Mouse (Mus musculus) MN1 (cell line): ENCODE measurements around the gene Cyb5r3.

Experiments
- DNase-seq: peaks from one replicate; pipeline ENCODE4 v3.0.0-alpha.2; 2016; ENCODE audit warnings: low spot score

Cyb5r3 gene

DNA sequence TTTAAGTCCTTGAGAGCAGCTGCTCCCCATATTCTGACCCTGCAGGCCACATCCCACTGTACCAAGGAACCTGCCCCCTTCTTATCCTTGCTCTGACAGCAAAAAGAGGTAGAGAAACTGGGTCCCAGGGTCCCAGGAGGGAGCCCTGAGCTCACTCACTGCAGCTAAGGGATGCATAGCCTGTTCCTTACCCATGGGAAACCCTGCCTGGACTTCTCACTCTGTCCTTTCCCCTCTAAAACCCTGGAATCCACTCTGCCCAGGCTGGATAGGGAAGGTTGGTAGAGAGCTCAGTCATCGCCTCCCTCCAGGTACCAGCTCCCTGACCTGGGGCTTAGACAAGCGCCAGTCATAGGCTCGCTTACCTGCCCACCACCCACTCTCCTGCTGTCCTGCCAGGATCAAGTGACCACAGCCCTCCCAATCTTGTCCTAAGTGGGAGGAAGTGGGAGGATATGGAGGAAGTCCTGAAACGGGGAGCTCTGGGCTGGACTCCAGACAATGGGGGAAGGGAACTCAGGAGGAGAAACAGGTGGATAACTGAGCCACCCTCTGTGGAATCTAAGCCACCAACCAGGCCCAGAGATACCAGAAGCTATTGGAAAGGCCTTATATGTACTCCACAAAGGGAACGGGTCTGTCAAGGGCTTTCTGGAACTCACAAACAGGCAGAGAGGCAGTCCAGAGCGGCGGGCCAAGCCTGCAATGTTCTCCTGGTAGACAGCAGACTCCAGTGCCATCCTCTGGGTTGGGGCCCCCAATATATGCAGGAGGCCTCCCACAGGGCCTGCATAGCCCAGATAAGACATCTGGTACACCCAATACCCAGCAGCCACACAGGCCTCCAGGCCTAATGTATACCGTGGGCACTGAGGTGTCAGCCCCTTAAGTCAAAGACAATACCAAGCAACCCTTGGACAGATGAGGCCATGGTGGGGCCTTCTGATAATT is 2.3 kb downstream of the Cyb5r3 start:
- no peak for DNase-seq

DNA sequence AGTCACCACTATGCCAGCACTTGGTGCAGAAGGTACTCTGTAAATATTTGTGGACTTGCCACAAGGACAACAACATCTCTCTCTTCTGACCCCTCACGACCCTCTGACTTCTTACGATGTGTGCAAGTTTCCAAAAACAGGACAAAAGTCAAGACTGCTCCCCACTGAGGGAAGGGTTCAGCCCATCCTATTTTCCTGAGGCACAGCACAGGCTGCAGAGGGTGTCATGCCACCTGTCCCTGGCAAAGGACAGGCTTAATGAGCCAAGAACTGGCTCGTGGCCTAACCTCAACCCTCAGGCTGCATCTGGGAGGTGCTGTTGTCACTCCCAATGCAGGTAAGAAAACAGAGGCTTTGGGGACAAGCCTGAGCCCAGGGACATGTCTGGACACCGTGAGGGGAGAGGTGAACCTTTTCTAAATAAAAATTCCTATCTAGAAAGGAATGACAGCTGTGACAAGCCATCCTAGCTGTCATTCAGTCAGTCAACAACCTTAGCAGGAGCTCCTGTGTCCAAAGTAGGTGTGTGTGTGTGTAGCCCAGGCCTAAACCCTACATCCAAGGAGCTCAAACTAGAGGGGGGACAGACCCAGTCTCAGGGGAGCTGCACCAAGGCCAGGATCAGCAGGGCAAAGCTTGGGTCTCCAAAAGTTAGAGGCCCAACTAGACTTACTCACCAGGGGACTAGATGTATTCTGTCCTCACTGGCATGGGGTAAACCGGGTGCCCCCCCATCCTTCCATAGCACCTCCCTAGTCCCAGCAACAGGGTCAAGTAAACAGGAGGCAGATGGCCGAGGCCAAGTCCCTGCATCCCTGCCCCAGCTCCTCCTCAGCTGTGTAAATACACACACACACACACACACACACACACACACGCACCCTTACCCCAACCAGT is 3.3 kb downstream of the Cyb5r3 start:
- DNase-seq: no peak

DNA sequence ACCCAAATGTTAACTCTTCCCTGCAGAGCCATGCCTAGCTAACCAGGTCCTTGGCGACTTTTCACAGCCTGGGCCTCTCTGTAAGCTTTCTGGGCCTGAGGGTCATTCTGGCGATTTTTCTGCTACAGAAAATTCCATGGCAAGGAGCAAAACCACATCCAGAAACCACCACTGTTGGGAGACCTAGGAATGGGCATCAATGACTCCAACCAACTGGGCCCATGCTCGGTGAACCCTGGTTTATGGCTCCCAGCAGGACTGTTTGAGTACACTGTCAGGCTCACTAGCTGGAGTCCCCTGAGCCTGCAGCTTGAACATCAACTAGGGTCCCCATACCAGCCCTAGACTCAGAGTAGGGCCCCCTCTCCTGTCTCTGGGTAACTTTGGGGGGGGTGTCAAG is 4.1 kb downstream of the Cyb5r3 start:
- no peak for DNase-seq

DNA sequence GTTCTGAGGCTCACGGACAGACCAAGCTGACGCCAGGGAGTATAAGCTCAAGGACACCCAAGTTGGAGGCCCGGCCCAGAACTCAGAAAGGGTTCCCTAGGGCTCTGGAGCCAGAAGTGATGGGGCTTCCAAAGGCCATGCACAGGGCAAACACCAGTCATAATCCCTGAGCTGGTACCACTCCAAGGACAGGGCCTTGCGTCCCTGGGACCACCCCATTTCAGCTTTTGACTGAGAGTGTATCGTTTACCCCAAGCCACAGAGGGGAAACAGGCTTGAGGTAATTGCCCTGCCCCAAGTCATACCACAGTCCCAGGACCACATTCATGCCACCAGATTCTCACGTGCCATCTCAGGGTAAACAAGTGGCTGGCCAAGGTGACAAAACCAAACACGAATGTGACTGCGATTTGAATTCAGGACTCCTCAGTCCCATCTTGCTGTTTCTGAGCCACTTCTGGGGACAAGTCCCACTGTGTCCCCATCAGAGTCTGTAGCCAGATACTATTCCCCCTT is 4.8 kb downstream of the Cyb5r3 start:
- no peak for DNase-seq

DNA sequence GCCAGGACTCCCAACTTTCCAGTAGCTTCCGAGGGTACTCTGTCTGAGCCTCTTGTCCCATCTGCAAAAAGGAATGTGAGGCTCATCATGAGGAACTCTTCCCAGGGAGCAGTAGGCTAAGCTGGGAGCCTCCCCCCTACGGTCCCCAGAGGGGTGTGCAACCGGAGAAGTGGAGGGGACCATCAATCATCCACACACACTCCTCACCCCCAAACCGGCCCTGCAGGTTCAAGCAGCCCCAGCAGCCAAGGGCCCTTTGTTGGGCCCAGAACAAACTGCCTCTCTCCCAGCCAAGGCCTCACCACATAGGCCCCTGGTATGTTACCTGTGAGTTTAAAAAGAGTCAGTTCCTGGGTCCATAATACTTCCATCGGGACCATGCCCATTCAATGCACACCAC is 5.3 kb downstream of the Cyb5r3 start:
- no peak for DNase-seq

DNA sequence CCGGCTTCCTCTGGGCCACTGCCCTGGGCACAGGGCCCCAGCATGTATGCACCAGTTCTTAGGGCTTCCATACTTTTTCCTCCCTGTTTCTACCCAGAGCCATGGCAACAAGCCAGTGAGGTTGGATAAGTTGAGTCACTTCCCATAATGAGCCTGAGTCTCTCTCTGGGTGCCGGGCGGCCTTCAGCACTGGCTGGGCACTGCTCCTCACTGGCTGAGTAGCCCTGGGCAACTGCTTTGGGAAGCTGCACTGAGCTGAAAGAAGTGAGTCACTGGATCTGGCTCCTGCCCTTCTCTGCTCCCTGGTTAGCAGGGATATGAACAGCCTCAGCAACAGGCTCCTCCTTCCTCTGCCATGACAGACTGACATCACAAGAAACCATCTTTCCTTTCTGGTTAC is 5.8 kb downstream of the Cyb5r3 start:
- DNase-seq: peak; percentile 97

DNA sequence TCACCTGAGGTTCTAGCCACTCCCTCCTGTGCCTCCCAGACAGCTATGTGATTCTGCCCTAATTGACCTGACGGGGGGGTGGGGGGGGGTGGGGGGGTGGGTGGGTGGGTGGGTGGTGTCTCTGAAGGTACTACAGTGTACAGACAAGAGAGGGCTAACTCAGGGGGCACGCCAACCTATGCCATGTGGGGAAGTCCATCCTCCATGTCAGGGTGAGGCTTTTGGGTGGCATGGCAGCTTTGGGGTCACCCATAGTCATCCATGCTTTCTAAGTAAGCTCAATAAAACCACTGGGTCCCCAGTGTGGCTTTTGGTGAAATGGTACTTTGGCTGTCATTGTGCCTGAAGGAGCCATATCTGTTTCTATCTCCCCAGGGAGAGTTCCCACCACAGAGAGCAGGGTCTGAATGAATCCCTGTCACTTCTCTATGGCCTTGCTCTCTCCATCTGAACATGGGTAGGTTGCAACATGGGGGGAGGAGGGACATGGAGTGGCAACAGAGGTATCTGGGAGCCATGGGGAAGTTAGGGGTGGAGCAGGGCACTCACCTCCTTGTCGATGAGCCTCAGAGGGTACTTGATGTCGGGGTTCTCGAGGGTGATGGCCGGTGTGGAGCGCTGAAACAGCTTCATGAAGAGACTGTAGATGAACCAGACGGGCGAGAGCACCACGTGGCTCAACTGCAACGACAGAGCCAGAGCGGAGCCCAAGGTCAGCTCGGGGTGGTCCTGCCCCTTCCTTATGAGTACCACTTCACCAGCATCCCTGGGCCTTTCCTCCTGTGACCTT is 6.7 kb downstream of the Cyb5r3 start:
- no peak for DNase-seq

DNA sequence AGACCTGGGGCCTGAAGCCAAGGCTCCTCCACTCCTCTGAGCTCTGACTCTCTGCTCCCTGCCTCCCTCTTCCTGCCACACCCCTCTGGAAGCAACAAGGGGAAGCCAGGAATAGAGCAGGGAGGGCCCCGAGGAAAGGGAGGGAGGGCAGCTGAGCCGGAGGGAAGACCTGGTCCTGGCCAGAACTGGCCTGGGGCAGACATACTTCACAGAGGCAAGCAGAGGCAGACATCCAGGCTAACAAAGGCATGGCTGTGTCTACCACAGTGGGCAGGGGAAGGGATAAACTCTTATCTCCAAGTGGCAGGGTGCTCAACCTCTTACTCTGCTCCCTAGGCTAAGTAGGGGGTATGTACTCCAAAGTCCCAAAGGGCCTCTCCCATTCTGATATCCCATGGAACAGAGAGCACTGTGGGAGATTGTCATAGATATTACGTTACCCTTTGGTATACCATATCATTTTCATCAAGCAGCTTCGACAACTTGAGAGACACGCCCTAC is 7.4 kb downstream of the Cyb5r3 start:
- DNase-seq: peak; percentile 90

DNA sequence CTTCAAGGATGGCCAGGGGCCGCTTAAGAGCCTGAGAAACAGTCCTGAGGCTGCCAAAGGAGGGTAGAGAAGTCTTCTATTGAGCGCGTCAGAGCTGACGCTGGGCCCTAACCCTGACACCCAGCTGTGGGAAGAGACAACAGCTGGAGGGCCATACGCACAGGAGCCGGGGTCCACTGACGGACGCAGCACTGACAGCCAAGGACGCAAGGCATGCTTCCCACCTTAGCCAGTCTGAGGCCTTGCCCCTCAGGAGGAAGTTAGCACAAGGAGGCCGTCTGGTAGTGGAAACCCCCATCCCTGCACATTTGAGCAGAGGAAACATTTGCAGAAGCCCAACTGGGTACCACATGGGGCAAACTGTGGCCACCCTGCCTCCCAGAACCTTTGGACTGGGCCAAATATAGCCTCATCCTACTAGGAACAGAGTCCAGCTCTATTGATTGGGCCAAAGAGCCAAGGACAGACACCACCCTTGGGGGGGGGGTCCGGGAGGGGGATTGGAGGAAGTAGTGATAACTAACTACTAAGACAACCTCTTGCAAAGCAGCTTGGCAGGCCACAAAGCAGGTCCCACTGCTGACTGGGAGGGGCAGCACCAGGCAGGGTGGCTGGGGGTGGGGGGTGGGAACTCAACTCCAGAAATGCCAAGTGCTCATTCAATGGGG is 9.4 kb downstream of the Cyb5r3 start:
- DNase-seq: no peak

DNA sequence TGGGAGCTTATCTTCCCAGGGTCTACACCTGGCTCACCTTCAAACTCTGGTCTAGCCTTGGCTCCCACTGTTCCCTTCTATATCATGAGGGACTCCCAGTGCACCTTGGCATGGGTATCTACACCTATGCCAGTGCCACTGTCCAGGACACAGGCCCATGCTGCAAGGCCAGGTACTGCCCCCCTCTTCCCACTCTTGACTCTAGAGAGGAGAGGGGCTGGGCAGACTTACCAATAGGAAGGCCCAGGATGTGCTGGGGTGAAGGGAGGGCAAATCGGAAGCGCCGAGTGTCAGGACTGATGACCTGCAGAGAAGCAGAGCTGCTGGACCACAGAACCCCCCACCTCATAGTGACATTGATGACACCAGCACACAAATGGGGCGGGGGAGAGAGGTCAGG is 10.4 kb downstream of the Cyb5r3 start:
- no peak for DNase-seq

DNA sequence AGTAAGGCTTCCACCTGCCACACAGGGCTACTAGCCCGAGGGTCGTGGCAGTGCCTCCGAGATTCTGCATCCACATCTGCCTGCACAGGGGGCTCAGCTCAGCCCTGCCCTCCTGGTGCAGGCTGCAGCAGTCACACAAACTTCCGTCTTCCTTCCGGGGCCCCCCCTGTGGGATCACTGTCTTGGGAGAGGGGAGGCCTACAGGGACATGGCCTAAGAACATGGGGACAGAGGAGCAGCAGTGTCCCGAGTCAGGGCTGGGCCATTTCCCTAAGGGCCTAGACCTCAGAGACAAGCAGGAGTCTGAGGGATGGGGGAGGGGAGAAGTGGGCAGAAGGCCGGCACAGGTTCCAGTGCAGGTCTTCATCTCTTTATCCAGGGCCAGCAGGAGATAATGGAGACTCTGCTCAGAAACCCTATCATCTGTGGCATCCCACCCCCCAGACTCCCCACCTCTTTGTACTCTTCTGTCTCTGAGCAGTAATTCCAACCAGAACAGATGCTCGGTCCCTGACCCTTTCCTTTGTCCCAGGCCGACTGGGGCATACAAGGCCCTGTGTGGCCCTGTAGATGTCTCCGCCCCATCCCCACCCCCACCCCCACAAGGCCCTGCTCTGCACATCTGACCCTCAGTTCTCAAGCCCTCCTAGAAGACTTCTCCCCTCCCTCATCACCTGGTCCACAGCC is 11.2 kb downstream of the Cyb5r3 start:
- no peak for DNase-seq

DNA sequence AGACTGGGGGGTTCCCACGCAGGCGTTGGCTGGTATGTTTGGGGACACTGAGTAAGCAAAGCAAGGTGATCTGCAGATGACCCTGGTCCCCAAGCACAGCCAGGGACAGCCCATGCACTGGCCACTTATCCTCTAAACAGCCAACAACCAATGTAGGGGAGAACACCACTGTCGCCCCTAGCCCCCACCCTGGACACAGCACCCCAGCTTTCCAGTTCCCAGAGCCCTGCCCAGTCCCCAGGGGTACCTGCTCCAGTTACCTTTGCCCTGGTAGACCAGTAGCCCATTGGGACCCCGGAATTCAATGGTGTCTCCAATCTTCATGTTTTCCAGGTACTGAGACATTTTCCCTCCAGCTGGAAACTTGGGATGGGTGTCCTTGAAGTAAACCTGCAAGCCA is 11.8 kb downstream of the Cyb5r3 start:
- no peak for DNase-seq

DNA sequence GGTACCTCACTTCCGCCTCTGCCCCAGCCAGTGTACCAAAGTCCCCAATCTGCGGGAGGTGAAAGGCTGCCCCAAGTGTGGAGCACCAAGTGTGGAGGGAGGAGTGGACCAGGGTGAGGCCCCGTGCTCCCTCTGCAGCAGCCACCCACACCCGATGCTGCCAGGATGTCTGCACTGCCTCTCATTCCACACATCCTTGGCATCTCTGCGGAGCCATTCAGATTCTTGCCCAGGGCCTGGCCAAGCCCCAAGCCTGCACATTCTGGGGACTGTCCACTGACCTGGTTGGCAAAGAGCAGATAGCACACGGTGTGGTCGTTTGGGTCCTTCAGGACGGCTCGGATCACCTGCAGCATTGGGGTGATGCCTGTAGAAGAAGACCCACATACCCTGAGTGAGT is 12.6 kb downstream of the Cyb5r3 start:
- no peak for DNase-seq

DNA sequence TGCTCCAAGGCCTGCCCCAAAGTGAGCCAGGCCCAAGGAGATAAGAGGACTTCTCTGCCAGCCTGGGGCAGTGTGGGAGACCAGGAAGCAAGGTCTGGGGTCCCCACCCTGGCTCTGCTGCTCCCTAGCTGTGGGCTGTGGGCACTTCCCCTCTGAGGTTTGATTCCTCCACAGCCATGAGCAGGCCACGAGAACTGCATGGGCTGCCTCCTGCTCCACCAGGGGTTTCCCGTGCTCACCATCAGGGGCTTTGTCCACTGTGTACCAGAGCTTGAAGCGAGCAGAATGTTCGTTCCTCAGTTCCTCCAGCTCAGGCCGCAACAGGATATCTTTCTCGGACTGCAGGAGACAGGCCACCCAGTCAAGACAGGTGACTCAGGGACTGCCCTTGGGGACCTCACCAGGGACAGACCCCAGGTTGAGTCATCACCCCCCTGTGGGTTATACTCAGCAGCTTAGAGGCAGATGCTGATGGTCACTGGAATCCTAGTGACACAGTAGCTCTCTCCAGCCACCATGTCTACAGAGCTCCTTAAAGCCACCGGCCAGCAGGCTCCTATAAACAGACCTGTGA is 13.7 kb downstream of the Cyb5r3 start:
- no peak for DNase-seq

DNA sequence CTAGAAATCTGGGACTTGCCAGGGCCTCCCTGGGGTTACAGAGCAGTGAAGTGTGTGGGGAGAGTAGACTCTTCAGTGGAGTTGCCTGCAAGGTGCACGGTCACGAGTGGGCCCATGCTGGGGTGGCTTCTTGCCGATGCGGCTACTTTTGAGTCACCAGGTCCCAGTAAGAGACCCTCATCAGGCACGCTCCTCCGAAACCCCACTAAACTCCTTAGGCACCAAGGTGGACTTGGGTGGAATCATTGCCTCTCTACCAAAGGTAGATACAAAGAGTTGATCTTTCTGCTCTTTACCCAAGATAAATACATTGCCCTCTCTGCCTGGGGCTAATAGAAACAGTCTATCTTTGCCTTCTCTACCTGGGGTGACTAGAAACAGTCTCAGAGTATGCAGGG is 14.7 kb downstream of the Cyb5r3 start:
- no peak for DNase-seq

DNA sequence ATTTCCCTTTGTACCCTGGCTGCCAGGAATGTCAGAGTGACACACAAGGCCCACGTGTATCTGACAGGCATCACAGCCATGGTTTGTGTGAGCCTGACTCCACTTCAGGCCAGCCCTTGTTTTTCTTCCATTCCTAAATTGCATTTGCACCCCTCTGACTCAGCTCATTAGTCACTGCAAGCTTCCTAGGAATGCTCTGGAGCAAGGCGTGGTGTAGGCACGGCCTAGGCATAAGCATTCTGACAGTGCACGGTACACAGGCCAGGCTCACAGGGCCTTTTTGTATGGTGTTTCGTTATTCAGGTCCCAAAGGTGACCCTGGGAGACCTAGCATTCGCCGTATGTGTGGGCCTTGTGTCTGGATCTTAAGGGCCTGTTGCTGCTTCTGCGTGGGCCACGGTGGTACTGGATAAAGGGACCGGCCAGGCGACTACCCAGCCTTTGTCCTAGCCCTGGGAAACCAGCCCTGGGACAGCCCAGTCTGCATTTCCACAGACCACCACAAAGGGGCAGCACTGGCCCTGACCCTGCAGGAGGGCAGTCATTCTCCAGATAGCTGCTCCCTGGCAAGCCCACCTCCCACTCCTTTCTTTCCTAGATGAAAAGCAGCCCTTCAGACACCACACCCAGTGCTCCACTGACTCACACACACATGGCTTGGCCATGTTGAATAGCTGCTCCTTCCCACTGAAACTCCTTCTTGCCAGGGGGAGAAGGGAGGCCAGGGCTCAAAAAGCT is 15.3 kb downstream of the Cyb5r3 start:
- DNase-seq: peak; percentile 95

DNA sequence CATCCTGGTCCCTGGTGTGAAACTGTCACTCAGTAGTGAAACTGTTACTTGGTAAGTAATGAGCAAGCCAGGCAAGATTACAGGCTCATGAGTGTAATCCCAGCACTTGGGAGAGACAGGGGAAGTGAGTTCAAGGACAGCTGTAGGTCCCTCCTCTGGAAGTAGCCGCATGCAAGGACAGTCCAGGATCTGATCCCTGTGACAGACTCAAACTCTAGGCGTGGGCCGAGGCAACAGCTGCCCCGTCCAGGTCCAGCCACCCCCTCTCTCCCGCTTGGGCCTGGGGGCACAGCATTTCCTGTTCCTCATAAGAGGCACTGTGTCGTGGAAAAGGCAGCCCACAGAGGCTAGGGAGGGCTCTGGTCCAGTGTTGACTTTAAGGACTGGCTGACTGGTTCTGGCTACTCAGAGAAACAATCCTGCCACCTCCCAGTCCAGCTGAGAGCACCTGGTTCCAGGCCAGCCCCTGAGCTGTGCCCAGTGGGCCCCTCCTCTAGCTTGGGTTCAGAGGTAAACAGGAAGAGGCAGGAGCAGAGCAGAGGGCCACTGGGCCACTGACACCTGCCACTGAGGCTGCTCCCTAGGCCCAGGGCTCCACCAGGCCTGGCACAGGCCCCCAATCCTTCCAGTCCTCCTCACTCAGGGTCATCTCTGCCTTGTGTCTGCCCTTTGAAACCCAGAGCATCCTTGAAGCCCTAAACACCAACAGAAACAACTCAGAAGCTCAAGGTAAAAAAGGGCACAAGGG is 16.5 kb downstream of the Cyb5r3 start:
- DNase-seq: no peak

DNA sequence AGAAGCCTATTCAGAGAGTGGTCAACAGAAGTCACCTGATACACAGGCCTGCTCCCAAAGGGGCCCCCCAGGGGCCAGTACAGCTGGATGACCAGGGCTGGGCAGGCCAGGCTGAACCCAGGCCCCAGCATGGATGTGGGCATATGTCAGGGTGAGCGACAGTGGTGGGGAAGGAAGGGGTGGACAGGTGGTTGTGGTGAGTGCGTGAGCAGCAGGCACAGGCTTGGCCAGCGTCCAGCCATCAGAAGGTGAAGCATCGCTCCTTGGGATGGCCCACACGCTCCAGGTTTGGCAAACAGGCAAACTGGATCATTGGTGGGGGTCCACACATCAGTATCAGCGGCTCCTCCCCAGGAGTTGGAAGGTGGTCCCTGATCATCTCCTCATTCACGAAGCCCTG is 18.1 kb downstream of the Cyb5r3 start:
- no peak for DNase-seq

DNA sequence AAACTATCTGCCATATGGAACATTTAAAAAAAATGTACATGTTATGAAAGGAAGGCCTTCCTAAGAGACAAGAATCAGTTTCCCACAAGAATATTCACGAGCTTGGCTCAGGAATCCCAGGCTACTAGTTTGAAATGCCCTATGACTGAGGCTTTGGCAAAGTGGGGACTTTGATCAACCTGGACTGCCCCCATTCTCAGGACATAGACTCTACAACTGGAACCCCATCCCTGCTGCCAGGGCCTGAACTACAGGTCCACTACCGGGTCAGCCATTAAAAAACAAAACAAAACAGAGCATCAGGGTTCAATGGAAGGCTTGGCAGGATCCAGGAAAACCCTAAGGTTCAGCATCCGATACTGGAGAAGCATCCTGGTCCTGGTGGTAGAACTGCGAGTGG is 21.7 kb downstream of the Cyb5r3 start:
- peak; percentile 58 for DNase-seq
